29 mouse cellular contexts compared by ENCODE assay signal in genomic region chr1:141104633-141105032, GRCm38 (mm10).
"Had no signal": no experiment of that assay in that cellular context is flagged by ENCODE, and none has a peak within 500 bp of the region (broad histone marks: within the 10 kb centered on the region; RNA-seq: fewer than 3 reads in every experiment).

No protein-coding gene starts in this region.

- H3K27me3 ChIP-seq: heart, embryonic 12.5 days; heart, embryonic 13.5 days; heart, embryonic 15.5 days; hindbrain, embryonic 12.5 days; hindbrain, embryonic 13.5 days; hindbrain, embryonic 15.5 days; intestine, embryonic 15.5 days; kidney, embryonic 15.5 days had no signal

- H3K4me2 ChIP-seq: heart, embryonic 11.5 days; heart, embryonic 12.5 days; heart, embryonic 13.5 days; heart, embryonic 15.5 days; hindbrain, embryonic 12.5 days; hindbrain, embryonic 13.5 days; hindbrain, embryonic 14.5 days; hindbrain, embryonic 15.5 days; intestine, embryonic 15.5 days; kidney, embryonic 15.5 days had no signal

- DNase-seq: heart, postnatal 14 days; heart, postnatal 4 days; kidney, adult 11 months; kidney, adult 18-20 months; kidney, adult 2 months; kidney, adult 8-10 months; kidney, adult 9 months; kidney, postnatal 10 days; kidney, postnatal 14 days; kidney, postnatal 25 days; kidney, postnatal 36 days; kidney, postnatal 4 days; layer of hippocampus, adult 9-11 months; layer of hippocampus, postnatal 36 days had no signal

- H3K9me3 ChIP-seq: heart, embryonic 12.5 days; heart, embryonic 13.5 days; heart, embryonic 15.5 days; hindbrain, embryonic 10.5 days; hindbrain, embryonic 12.5 days; hindbrain, embryonic 13.5 days; hindbrain, embryonic 15.5 days; intestine, embryonic 15.5 days; kidney, embryonic 15.5 days had no signal

- H3K9ac ChIP-seq: heart, embryonic 12.5 days; heart, embryonic 13.5 days; heart, embryonic 15.5 days; hindbrain, embryonic 12.5 days; hindbrain, embryonic 13.5 days; hindbrain, embryonic 14.5 days; hindbrain, embryonic 15.5 days; intestine, embryonic 15.5 days; kidney, embryonic 15.5 days had no signal

- H3K27ac ChIP-seq: heart, embryonic 13.5 days; heart, embryonic 15.5 days; hindbrain, embryonic 10.5 days; hindbrain, embryonic 12.5 days; hindbrain, embryonic 13.5 days; hindbrain, embryonic 14.5 days; hindbrain, embryonic 15.5 days; hindbrain, postnatal 0 days; intestine, embryonic 15.5 days; kidney, embryonic 15.5 days; kidney, postnatal 0 days; layer of hippocampus, adult 2 months; left cerebral cortex, adult 2 months had no signal

- H3K4me3 ChIP-seq: heart, embryonic 12.5 days; heart, embryonic 13.5 days; heart, embryonic 15.5 days; hindbrain, embryonic 10.5 days; hindbrain, embryonic 12.5 days; hindbrain, embryonic 13.5 days; hindbrain, embryonic 15.5 days; intestine, embryonic 15.5 days; kidney, embryonic 15.5 days; layer of hippocampus, adult 2 months; left cerebral cortex, adult 2 months had no signal

- H3K36me3 ChIP-seq: heart, embryonic 12.5 days; heart, embryonic 13.5 days; heart, embryonic 15.5 days; hindbrain, embryonic 10.5 days; hindbrain, embryonic 12.5 days; hindbrain, embryonic 13.5 days; hindbrain, embryonic 15.5 days; intestine, embryonic 15.5 days; kidney, embryonic 15.5 days had no signal

- H3K4me1 ChIP-seq: heart, embryonic 12.5 days; heart, embryonic 13.5 days; heart, embryonic 15.5 days; hindbrain, embryonic 10.5 days; hindbrain, embryonic 12.5 days; hindbrain, embryonic 13.5 days; hindbrain, embryonic 15.5 days; intestine, embryonic 15.5 days; kidney, embryonic 15.5 days had no signal
